Mouse (Mus musculus) spleen, adult 12 weeks (tissue): ENCODE measurements around the gene Rad23a.
"Not testable (repeated sequence)": the region's sequence is repeated elsewhere in the genome, so short reads cannot be mapped to it uniquely, and the experiment has no call there.

Experiments used
- DNase-seq: peaks from one replicate; pipeline ENCODE4 v3.0.0; 2022; ENCODE audit warnings: low spot score

Gene Rad23a

GRCm38 (mm10) chr8:84839875-84840247 is 604 bp downstream of the Rad23a start:
- DNase-seq = no peak

- DNase-seq = no peak
These were observed 1.1 kb downstream of the Rad23a start for GRCm38 (mm10) chr8:84839411-84839810.

GRCm38 (mm10) chr8:84838513-84838912 is 2.0 kb downstream of the Rad23a start:
- peak; percentile 80 for DNase-seq

- no peak for DNase-seq
These were observed 2.5 kb downstream of the Rad23a start for GRCm38 (mm10) chr8:84837912-84838470.

- no peak for DNase-seq
These were observed 3.1 kb downstream of the Rad23a start for GRCm38 (mm10) chr8:84837149-84837911.

- DNase-seq = no peak
These were observed 5.3 kb downstream of the Rad23a start for GRCm38 (mm10) chr8:84834866-84835855.

- no peak for DNase-seq
These were observed 6.2 kb downstream of the Rad23a start for GRCm38 (mm10) chr8:84834002-84834865.

GRCm38 (mm10) chr8:84832759-84833742 is 7.4 kb downstream of the Rad23a start:
- no peak for DNase-seq

GRCm38 (mm10) chr8:84832034-84832717 is 8.3 kb downstream of the Rad23a start:
- peak; percentile 84 for DNase-seq

GRCm38 (mm10) chr8:84831490-84831889 is 9.0 kb downstream of the Rad23a start, which contains the start of gene Gadd45gip1:
Gadd45gip1 (plus strand) TSS chr8:84831522.
- DNase-seq = peak; percentile 80

GRCm38 (mm10) chr8:84826518-84826917 is 13.9 kb downstream of the Rad23a start:
- DNase-seq = not testable (repeated sequence)

GRCm38 (mm10) chr8:84825636-84826035 is 14.8 kb downstream of the Rad23a start:
- no peak for DNase-seq

GRCm38 (mm10) chr8:84823653-84824052 is 16.8 kb downstream of the Rad23a start:
- DNase-seq = no peak

GRCm38 (mm10) chr8:84822723-84823122 is 17.7 kb downstream of the Rad23a start, which contains the start of gene Dand5:
Dand5 (minus strand) TSS chr8:84822823.
- no peak for DNase-seq

- DNase-seq = no peak
These were observed 24.3 kb downstream of the Rad23a start for GRCm38 (mm10) chr8:84816117-84816516.

GRCm38 (mm10) chr8:84815547-84815946 is 24.9 kb downstream of the Rad23a start:
- DNase-seq = peak; percentile 92

- no peak for DNase-seq
These were observed 25.7 kb downstream of the Rad23a start for GRCm38 (mm10) chr8:84814555-84815441.

- DNase-seq = no peak
These were observed 26.3 kb downstream of the Rad23a start for GRCm38 (mm10) chr8:84814240-84814554.

GRCm38 (mm10) chr8:84813830-84814229 is 26.6 kb downstream of the Rad23a start:
- DNase-seq = no peak
